Mouse (Mus musculus): Measurements from ENCODE around the gene Lipc. TPM values are rescaled to one million over a fixed set of nuclear protein-coding genes. Genes with fewer than 3 reads are reported as not detected.

The Lipc gene
- polyA plus RNA-seq, 1 experiment from 2014 or later, result 0.35 TPM

- ATAC-seq (ENCODE audit: low FRiP score), result no peak
- no peak overlapping the region for H3K9ac ChIP-seq (replicated peaks)
- peaks cover 6% of the 10 kb centered on the region; the same call in 1 of the 2 replicates for H3K4me1 ChIP-seq
- H3K4me3 ChIP-seq (replicated peaks), result no peak overlapping the region
- no peaks in the 10 kb centered on the region for H3K9me3 ChIP-seq (replicated peaks)
- H3K27ac ChIP-seq (replicated peaks), result no peak overlapping the region
- H3K36me3 ChIP-seq, result no peaks in the 10 kb centered on the region
- no peaks in the 10 kb centered on the region for H3K27me3 ChIP-seq (replicated peaks)
- no peak overlapping the region for H3K4me2 ChIP-seq
Measured at GRCm38 (mm10) chr9:70927701-70928100, 24.3 kb downstream of the Lipc start.

GRCm38 (mm10) chr9:70926820-70927588, 25.0 kb downstream of the Lipc start:
- Histone ChIP-seq H3K4me2 (no peak overlapping the region), H3K9ac (replicated peaks) (no peak overlapping the region), H3K27ac (replicated peaks) (no peak overlapping the region), H3K4me1 (peaks cover 11% of the 10 kb centered on the region; the same call in 1 of the 2 replicates), H3K27me3 (replicated peaks) (no peaks in the 10 kb centered on the region), H3K9me3 (replicated peaks) (no peaks in the 10 kb centered on the region), H3K4me3 (replicated peaks) (no peak overlapping the region), H3K36me3 (no peaks in the 10 kb centered on the region)
- 86% methylated on average over 6 of the region's 6 CpGs for WGBS
- ATAC-seq (ENCODE audit: low FRiP score), result no peak

GRCm38 (mm10) chr9:70925225-70925624, 26.8 kb downstream of the Lipc start:
- Histone ChIP-seq H3K27me3 (replicated peaks) (no peaks in the 10 kb centered on the region), H3K4me3 (replicated peaks) (no peak overlapping the region), H3K36me3 (no peaks in the 10 kb centered on the region), H3K9ac (replicated peaks) (no peak overlapping the region), H3K27ac (replicated peaks) (no peak overlapping the region), H3K4me1 (peaks cover 13% of the 10 kb centered on the region; the same call in 1 of the 2 replicates), H3K4me2 (no peak overlapping the region), H3K9me3 (replicated peaks) (no peaks in the 10 kb centered on the region)
- 93% methylated on average over 6 of the region's 6 CpGs for WGBS
- ATAC-seq (ENCODE audit: low FRiP score), result no peak

- Histone ChIP-seq H3K9me3 (replicated peaks) (no peaks in the 10 kb centered on the region), H3K27me3 (replicated peaks) (no peaks in the 10 kb centered on the region), H3K4me2 (no peak overlapping the region), H3K27ac (replicated peaks) (no peak overlapping the region), H3K4me1 (peaks cover 8% of the 10 kb centered on the region; the same call in 1 of the 2 replicates), H3K4me3 (replicated peaks) (no peak overlapping the region), H3K36me3 (no peaks in the 10 kb centered on the region), H3K9ac (replicated peaks) (no peak overlapping the region)
- no peak for ATAC-seq (ENCODE audit: low FRiP score)
- WGBS, result 91% methylated on average over 3 of the region's 3 CpGs
Measured at GRCm38 (mm10) chr9:70924763-70925162, 27.3 kb downstream of the Lipc start.

- 58% methylated on average over 7 of the region's 7 CpGs for WGBS
- H3K36me3 ChIP-seq, result no peaks in the 10 kb centered on the region
- peak; percentile 68 for ATAC-seq (ENCODE audit: low FRiP score)
- H3K9ac ChIP-seq (replicated peaks), result no peak overlapping the region
- no peaks in the 10 kb centered on the region for H3K27me3 ChIP-seq (replicated peaks)
- peak overlapping the region; percentile 19 for H3K27ac ChIP-seq (replicated peaks)
- peaks cover 16% of the 10 kb centered on the region for H3K4me1 ChIP-seq
- no peak overlapping the region for H3K4me3 ChIP-seq (replicated peaks)
- H3K9me3 ChIP-seq (replicated peaks), result no peaks in the 10 kb centered on the region
- no peak overlapping the region for H3K4me2 ChIP-seq
Measured at GRCm38 (mm10) chr9:70921781-70922565, 30.1 kb downstream of the Lipc start.

GRCm38 (mm10) chr9:70921132-70921531, 30.9 kb downstream of the Lipc start:
- Histone ChIP-seq H3K27ac (replicated peaks) (no peak overlapping the region), H3K9me3 (replicated peaks) (no peaks in the 10 kb centered on the region), H3K4me2 (no peak overlapping the region), H3K36me3 (no peaks in the 10 kb centered on the region), H3K27me3 (replicated peaks) (no peaks in the 10 kb centered on the region), H3K4me3 (replicated peaks) (no peak overlapping the region), H3K9ac (replicated peaks) (no peak overlapping the region), H3K4me1 (peaks cover 21% of the 10 kb centered on the region)
- WGBS, result 84% methylated on average over 3 of the region's 3 CpGs
- ATAC-seq (ENCODE audit: low FRiP score), result no peak

- 76% methylated on average over 3 of the region's 3 CpGs for WGBS
- no peaks in the 10 kb centered on the region for H3K36me3 ChIP-seq
- H3K4me1 ChIP-seq, result peaks cover 27% of the 10 kb centered on the region
- H3K27me3 ChIP-seq (replicated peaks), result no peaks in the 10 kb centered on the region
- no peak for ATAC-seq (ENCODE audit: low FRiP score)
- H3K9me3 ChIP-seq (replicated peaks), result no peaks in the 10 kb centered on the region
- no peak overlapping the region for H3K4me2 ChIP-seq
- 0 out of 2 replicates have a peak overlapping the region, but pooled peaks have one; percentile 46 for H3K27ac ChIP-seq (replicated peaks)
- no peak overlapping the region for H3K4me3 ChIP-seq (replicated peaks)
- no peak overlapping the region for H3K9ac ChIP-seq (replicated peaks)
Measured at GRCm38 (mm10) chr9:70919271-70919670, 32.8 kb downstream of the Lipc start.

GRCm38 (mm10) chr9:70916516-70916915, 35.5 kb downstream of the Lipc start:
- H3K36me3 ChIP-seq, result no peaks in the 10 kb centered on the region
- no peak overlapping the region for H3K4me2 ChIP-seq
- peaks cover 19% of the 10 kb centered on the region for H3K4me1 ChIP-seq
- no peaks in the 10 kb centered on the region for H3K27me3 ChIP-seq (replicated peaks)
- no peak overlapping the region for H3K9ac ChIP-seq (replicated peaks)
- no peak for ATAC-seq (ENCODE audit: low FRiP score)
- H3K9me3 ChIP-seq (replicated peaks), result no peaks in the 10 kb centered on the region
- no peak overlapping the region for H3K4me3 ChIP-seq (replicated peaks)
- no peak overlapping the region for H3K27ac ChIP-seq (replicated peaks)
- 35% methylated on average over 7 of the region's 7 CpGs for WGBS

- 80% methylated on average over 2 of the region's 2 CpGs for WGBS
- no peak for ATAC-seq (ENCODE audit: low FRiP score)
- Histone ChIP-seq H3K27me3 (replicated peaks) (no peaks in the 10 kb centered on the region), H3K9me3 (replicated peaks) (no peaks in the 10 kb centered on the region), H3K4me2 (no peak overlapping the region), H3K27ac (replicated peaks) (no peak overlapping the region), H3K36me3 (no peaks in the 10 kb centered on the region), H3K4me3 (replicated peaks) (no peak overlapping the region), H3K4me1 (peaks cover 19% of the 10 kb centered on the region), H3K9ac (replicated peaks) (no peak overlapping the region)
Measured at GRCm38 (mm10) chr9:70915356-70915685, 36.7 kb downstream of the Lipc start.

GRCm38 (mm10) chr9:70914659-70915355, 37.2 kb downstream of the Lipc start:
- no peak for ATAC-seq (ENCODE audit: low FRiP score)
- Histone ChIP-seq H3K9me3 (replicated peaks) (no peaks in the 10 kb centered on the region), H3K4me1 (peaks cover 19% of the 10 kb centered on the region), H3K9ac (replicated peaks) (no peak overlapping the region), H3K36me3 (no peaks in the 10 kb centered on the region), H3K27ac (replicated peaks) (no peak overlapping the region), H3K27me3 (replicated peaks) (no peaks in the 10 kb centered on the region), H3K4me3 (replicated peaks) (no peak overlapping the region), H3K4me2 (no peak overlapping the region)
- WGBS, result 72% methylated on average over 10 of the region's 10 CpGs

- Histone ChIP-seq H3K4me3 (replicated peaks) (no peak overlapping the region), H3K9me3 (replicated peaks) (no peaks in the 10 kb centered on the region), H3K4me2 (no peak overlapping the region), H3K27me3 (replicated peaks) (no peaks in the 10 kb centered on the region), H3K36me3 (no peaks in the 10 kb centered on the region), H3K9ac (replicated peaks) (no peak overlapping the region), H3K27ac (replicated peaks) (no peak overlapping the region), H3K4me1 (peaks cover 6% of the 10 kb centered on the region; the same call in 1 of the 2 replicates)
- WGBS, result 72% methylated on average over 4 of the region's 4 CpGs
- ATAC-seq (ENCODE audit: low FRiP score), result no peak
Measured at GRCm38 (mm10) chr9:70911163-70911562, 40.9 kb downstream of the Lipc start.

All from neural tube, embryonic 15.5 days (tissue).